Mouse (Mus musculus): ENCODE data around the gene Wwtr1. TPM values are rescaled to one million over a fixed set of nuclear protein-coding genes. Genes with fewer than 3 reads are reported as not detected.

The Wwtr1 gene
- polyA plus RNA-seq, 1 experiment from 2014 or later, result 11.2 TPM

DNA sequence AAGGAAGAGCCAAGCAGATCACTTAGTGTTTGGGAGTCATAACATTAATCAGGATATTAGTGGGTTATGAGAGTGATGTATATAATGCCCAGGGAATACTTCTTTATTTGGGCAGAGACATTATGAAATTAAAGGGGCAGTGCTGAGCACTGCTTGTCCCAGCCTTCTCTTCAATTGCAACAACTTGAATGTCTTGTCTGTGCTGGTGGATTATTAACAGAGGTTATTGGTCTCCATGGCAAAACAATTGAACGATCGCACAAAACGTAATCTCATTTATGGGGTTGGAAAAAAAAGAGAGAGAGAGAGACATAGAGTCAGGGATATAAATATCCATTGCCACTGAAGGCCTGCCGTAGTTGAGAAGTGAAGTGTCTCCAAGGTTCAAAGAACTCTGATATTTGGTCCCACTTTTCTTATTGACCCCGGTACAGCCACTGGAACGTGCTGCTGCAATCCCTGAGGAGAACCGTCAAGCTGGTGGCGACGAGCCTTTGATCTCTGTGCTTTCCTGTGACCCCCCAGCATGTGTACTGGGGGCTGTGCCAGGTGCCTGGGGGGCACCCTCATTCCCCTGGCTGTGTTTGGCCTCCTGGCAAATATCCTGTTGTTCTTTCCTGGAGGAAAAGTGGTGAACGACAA, 150.5 kb downstream of the Wwtr1 start, which contains the start of gene Tm4sf4:
TSS of gene Tm4sf4 (plus strand) at position 226 of the 642 bp plus-strand sequence.
- H3K4me2 ChIP-seq (ENCODE audit: low read depth, severe bottlenecking), result no peak within 1 kb of the TSS
- DNase-seq (ENCODE audit: low spot score) (no peak), ATAC-seq (ENCODE audit: insufficient number of reproducible peaks, low FRiP score, low TSS enrichment, low read depth) (no peak)
- H3K4me3 ChIP-seq (ENCODE audit: low read depth, low read length), result no peak within 1 kb of the TSS
- WGBS, result 57% methylated on average over 10 of the region's 10 CpGs
- no peaks in the 10 kb centered on the region for H3K27me3 ChIP-seq (ENCODE audit: control insufficient read depth, insufficient read depth, low read length)
- no peak within 1 kb of the TSS for H3K27ac ChIP-seq (replicated peaks; ENCODE audit: low read depth, low read length)
- H3K36me3 ChIP-seq (ENCODE audit: control insufficient read depth, insufficient read depth, low read length), result no peaks in the 10 kb centered on the region
- no peaks in the 10 kb centered on the region for H3K4me1 ChIP-seq (ENCODE audit: control insufficient read depth, insufficient read depth, low read length)
- no peaks in the 10 kb centered on the region for H3K9me3 ChIP-seq (ENCODE audit: control insufficient read depth, low read length)
- H3K9ac ChIP-seq (ENCODE audit: low read length), result no peak within 1 kb of the TSS

DNA sequence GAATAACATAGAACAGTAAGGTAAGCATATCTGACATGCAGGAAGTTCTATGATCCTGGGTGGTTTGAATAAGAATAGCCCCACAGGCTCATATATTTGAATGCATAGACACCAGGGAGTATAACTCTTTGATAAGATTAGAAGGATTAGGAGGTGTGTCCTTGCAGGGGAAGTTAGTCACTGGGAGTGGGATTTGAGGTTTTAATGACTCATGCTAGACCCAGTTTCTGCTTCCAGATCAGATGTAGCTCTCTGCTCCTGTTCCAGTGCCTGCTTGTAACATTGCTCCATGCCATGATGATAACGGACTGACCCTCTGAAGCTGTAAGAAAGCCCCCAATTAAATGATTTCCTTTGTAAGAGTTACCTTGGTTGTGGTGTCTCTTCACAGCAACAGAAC, 155.1 kb downstream of the Wwtr1 start:
- H3K4me1 ChIP-seq (ENCODE audit: control insufficient read depth, insufficient read depth, low read length), result no peaks in the 10 kb centered on the region
- no peak for ATAC-seq (ENCODE audit: insufficient number of reproducible peaks, low FRiP score, low TSS enrichment, low read depth)

DNA sequence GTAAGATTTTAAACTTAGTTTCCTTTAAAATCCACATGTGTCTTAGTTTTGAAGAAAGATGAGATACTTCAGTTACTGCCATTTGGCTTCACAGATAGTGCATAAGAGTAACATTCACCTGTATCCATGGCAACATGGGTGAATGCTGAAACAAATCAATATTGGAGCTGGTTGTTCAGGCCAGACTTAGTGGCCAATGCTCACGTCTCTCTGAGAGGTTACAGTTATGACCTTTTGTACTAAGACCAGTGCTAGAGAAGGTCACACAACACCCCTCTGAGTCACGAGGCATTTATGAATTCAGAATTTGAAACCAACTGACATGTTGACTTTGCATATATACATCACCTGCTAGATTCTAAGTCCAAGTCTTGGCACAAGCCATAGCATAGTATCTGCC, 155.5 kb downstream of the Wwtr1 start:
- no peak overlapping the region for H3K27ac ChIP-seq (replicated peaks; ENCODE audit: low read depth, low read length)
- no peak for ATAC-seq (ENCODE audit: insufficient number of reproducible peaks, low FRiP score, low TSS enrichment, low read depth)
- H3K36me3 ChIP-seq (ENCODE audit: control insufficient read depth, insufficient read depth, low read length), result no peaks in the 10 kb centered on the region
- no peaks in the 10 kb centered on the region for H3K9me3 ChIP-seq (ENCODE audit: control insufficient read depth, low read length)
- no peak overlapping the region for H3K4me3 ChIP-seq (ENCODE audit: low read depth, low read length)
- no peaks in the 10 kb centered on the region for H3K27me3 ChIP-seq (ENCODE audit: control insufficient read depth, insufficient read depth, low read length)
- 69% methylated on average over 2 of the region's 2 CpGs for WGBS
- no peak overlapping the region for H3K4me2 ChIP-seq (ENCODE audit: low read depth, severe bottlenecking)
- DNase-seq (ENCODE audit: low spot score), result no peak
- no peak overlapping the region for H3K9ac ChIP-seq (ENCODE audit: low read length)
- H3K4me1 ChIP-seq (ENCODE audit: control insufficient read depth, insufficient read depth, low read length), result no peaks in the 10 kb centered on the region

More for the DNA sequence above, 155.1 kb downstream of the Wwtr1 start:
- H3K4me3 ChIP-seq (ENCODE audit: low read depth, low read length), result no peak overlapping the region
- no peaks in the 10 kb centered on the region for H3K9me3 ChIP-seq (ENCODE audit: control insufficient read depth, low read length)
- 81% methylated on average over 1 of the region's 1 CpGs for WGBS
- no peak overlapping the region for H3K4me2 ChIP-seq (ENCODE audit: low read depth, severe bottlenecking)
- no peak for DNase-seq (ENCODE audit: low spot score)
- no peak overlapping the region for H3K27ac ChIP-seq (replicated peaks; ENCODE audit: low read depth, low read length)
- H3K36me3 ChIP-seq (ENCODE audit: control insufficient read depth, insufficient read depth, low read length), result no peaks in the 10 kb centered on the region
- H3K9ac ChIP-seq (ENCODE audit: low read length), result no peak overlapping the region
- H3K27me3 ChIP-seq (ENCODE audit: control insufficient read depth, insufficient read depth, low read length), result no peaks in the 10 kb centered on the region

DNA sequence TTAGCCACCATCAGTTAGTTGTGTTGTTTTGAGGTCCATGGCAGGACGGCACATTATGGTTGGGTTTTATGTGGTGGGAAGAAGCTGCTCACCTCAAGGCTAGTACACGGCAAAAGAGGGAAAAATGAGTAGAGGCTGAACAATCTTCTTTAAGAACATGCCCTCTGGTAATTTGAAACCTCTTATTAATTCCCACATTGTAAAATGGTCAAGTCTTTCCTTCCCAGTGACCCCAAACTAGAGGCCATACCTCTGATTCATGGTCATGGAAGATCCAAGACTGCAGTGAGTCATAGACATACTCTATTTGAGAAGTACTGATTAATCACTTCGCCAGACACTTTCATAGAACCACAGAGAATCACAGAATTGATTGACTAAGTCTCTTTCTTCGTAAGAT, 164.2 kb downstream of the Wwtr1 start:
- H3K4me2 ChIP-seq (ENCODE audit: low read depth, severe bottlenecking), result no peak overlapping the region
- H3K27ac ChIP-seq (replicated peaks; ENCODE audit: low read depth, low read length), result no peak overlapping the region
- no peaks in the 10 kb centered on the region for H3K4me1 ChIP-seq (ENCODE audit: control insufficient read depth, insufficient read depth, low read length)
- no peak overlapping the region for H3K4me3 ChIP-seq (ENCODE audit: low read depth, low read length)
- no peaks in the 10 kb centered on the region for H3K27me3 ChIP-seq (ENCODE audit: control insufficient read depth, insufficient read depth, low read length)
- H3K36me3 ChIP-seq (ENCODE audit: control insufficient read depth, insufficient read depth, low read length), result no peaks in the 10 kb centered on the region
- ATAC-seq (ENCODE audit: insufficient number of reproducible peaks, low FRiP score, low TSS enrichment, low read depth) (no peak), DNase-seq (ENCODE audit: low spot score) (no peak)
- no peaks in the 10 kb centered on the region for H3K9me3 ChIP-seq (ENCODE audit: control insufficient read depth, low read length)
- 87% methylated on average over 4 of the region's 4 CpGs for WGBS
- no peak overlapping the region for H3K9ac ChIP-seq (ENCODE audit: low read length)

Small RNAs within 50 kb of the gene (microRNA-seq; reads per million reads assigned to microRNA genes)
- gene Mir6377, result not detected

Other genes with a start within 250 kb of the Wwtr1 start
- 0.24 TPM in 1 of 2 replicates, not detected in the other for gene Tm4sf4, start 150.6 kb downstream of the Wwtr1 start, polyA plus RNA-seq (2014; fragmentation: Nextera tagmentation; extraction: Ambion mirVana)
- gene Commd2, start 75.8 kb upstream of the Wwtr1 start, polyA plus RNA-seq (2014; fragmentation: Nextera tagmentation; extraction: Ambion mirVana), result 77.3 and 84.7 TPM in 2 replicates
- 0.05 TPM in 1 of 2 replicates, not detected in the other for gene Ankub1, start 116.9 kb upstream of the Wwtr1 start, polyA plus RNA-seq (2014; fragmentation: Nextera tagmentation; extraction: Ambion mirVana)
- gene Rnf13, start 160.2 kb upstream of the Wwtr1 start, polyA plus RNA-seq (2014; fragmentation: Nextera tagmentation; extraction: Ambion mirVana), result 39.6 and 50.6 TPM in 2 replicates

Measured in limb, embryonic 11.5 days (tissue).